Mouse (Mus musculus) liver, adult 2 months (tissue): ENCODE data around the gene Kifap3.

Experiments
- CTCF ChIP-seq: fragments of 200-500 bp; IDR thresholded peaks from 2 replicates; pipeline ENCODE4 v1.5.1; 2011; ENCODE audit warnings: low read depth, low read length, control low read depth
- POLR2A ChIP-seq: fragments of 200-500 bp; IDR thresholded peaks from 2 replicates; pipeline ENCODE4 v1.6.1; 2011; ENCODE audit warnings: low read length, control low read depth; ENCODE audit not compliant: insufficient read depth; ENCODE audit errors: extremely low read depth

DNA sequence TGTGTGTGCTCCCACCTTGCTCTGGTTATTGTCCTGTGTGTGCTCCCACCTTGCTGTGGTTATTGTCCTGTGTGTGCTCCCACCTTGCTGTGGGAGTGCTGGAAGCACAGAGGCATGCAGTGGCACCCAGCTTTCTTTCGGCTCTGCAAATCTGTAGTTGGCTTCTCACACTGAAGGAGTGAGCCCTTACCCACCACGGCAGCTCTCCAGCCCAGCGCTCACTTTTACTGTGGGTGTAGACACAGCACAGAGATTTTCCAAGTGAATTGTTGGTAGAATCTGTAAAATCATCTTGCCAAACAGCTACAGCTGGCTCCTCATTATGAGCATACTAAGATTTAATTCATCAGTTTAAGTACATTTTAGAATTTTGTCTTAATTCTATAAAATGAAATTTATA, 93.8 kb downstream of the Kifap3 start:
- TF ChIP-seq CTCF: no peak
- no peak for TF ChIP-seq POLR2A
